Mouse (Mus musculus) hindbrain, embryonic 13.5 days (tissue): Measurements from ENCODE around the gene Tmc6. TPM values are rescaled to one million over a fixed set of nuclear protein-coding genes. Genes with fewer than 3 reads are reported as not detected.
A peak's percentile ranks its signal among the peaks of the same experiment; 100 is the strongest.

Experiments used
- ATAC-seq: fragments of 200-750 bp; cut with Nextera tagmentation; 2 replicates; pipeline ENCODE4 v1.8.0; 2017; ENCODE audit warnings: moderate TSS enrichment; ENCODE audit not compliant: low FRiP score
- H3K27ac ChIP-seq: fragments of 300-500 bp; sonication (generic); 2 replicates; pipeline ENCODE4 v1.5.1; 2015; ENCODE audit warnings: inconsistent platforms, mild to moderate bottlenecking, moderate library complexity
- H3K27me3 ChIP-seq: fragments of 300-500 bp; sonication (generic); 2 replicates; pipeline ENCODE4 v1.6.1; 2015; ENCODE audit warnings: mild to moderate bottlenecking, inconsistent platforms
- H3K36me3 ChIP-seq: fragments of 300-500 bp; sonication (generic); 2 replicates; pipeline ENCODE4 v1.6.1; 2015; ENCODE audit warnings: mild to moderate bottlenecking, inconsistent platforms
- H3K4me1 ChIP-seq: fragments of 300-500 bp; sonication (generic); replicated peaks from 2 replicates; pipeline ENCODE4 v1.6.1; 2015; ENCODE audit warnings: inconsistent platforms
- H3K4me2 ChIP-seq: fragments of 300-500 bp; sonication (generic); 2 replicates; pipeline ENCODE4 v1.6.1; 2015; ENCODE audit warnings: inconsistent platforms, mild to moderate bottlenecking, moderate library complexity
- H3K4me3 ChIP-seq: fragments of 300-500 bp; sonication (generic); 2 replicates; pipeline ENCODE4 v1.5.1; 2015; ENCODE audit warnings: mild to moderate bottlenecking, inconsistent platforms
- H3K9ac ChIP-seq: fragments of 300-500 bp; sonication (generic); 2 replicates; pipeline ENCODE4 v1.6.1; 2015; ENCODE audit warnings: mild to moderate bottlenecking, inconsistent platforms
- H3K9me3 ChIP-seq: fragments of 300-500 bp; sonication (generic); 2 replicates; pipeline ENCODE4 v1.6.1; 2016; ENCODE audit warnings: inconsistent platforms
- WGBS: fragments of 180-500 bp; shearing (Covaris S2); methylation state at CpG from one replicate; pipeline ENCODE4 v1.1.7; 2015; 5-methylcytosine and 5-hydroxymethylcytosine counted together
- polyA plus RNA-seq: library from polyadenylated mRNA; unstranded; fragments of >200 nt; fragmentation: Nextera tagmentation; extraction: Ambion mirVana; gene quantifications from 2 replicates; pipeline ENCODE4 v1.2.1, GENCODE M21; 2015

Gene Tmc6
- polyA plus RNA-seq, 1 experiment from 2014 or later = 5.3 TPM

DNA sequence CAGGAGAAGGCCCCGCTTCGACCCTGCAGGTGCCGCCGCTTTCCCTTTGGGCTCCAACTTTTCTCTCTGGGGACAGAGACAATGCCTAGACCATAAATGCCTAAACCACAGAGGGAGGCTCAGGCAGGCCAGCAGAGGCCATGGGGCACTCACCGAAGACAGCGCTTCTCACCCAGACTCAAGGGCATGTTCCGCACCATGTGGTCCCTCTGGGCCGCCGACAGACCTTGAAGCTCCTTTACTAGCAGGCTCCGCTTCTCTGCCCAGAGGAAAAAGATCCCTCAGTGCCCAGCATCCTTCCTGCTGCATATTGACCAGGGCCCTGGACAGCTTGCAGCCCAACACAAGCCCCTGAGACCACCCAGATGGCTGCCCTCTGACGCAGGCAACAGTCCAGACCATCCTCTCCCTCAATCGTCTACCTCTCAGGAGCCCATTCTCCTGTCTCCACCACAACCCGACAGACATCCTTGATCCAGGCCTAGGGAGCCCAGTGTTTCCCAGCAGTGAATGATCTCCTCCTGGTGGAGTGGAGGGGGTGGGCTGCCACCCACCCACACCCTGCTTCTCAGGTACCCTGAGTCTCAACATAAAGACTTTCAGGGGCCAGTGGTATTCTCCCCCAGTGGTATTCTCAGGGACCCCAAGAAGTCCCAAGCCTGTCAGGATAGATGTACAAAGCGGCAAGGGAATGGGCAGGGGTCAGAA, 5.8 kb downstream of the Tmc6 start:
- no peak overlapping the region for H3K4me3 ChIP-seq
- no peak overlapping the region for H3K4me2 ChIP-seq
- no peak overlapping the region for H3K9ac ChIP-seq
- peaks cover 23% of the 10 kb centered on the region for H3K27me3 ChIP-seq
- no peaks in the 10 kb centered on the region for H3K9me3 ChIP-seq
- no peak for ATAC-seq
- H3K4me1 ChIP-seq = peaks cover 35% of the 10 kb centered on the region
- no peaks in the 10 kb centered on the region for H3K36me3 ChIP-seq
- 90% methylated on average over 14 of the region's 14 CpGs for WGBS
- H3K27ac ChIP-seq = no peak overlapping the region

DNA sequence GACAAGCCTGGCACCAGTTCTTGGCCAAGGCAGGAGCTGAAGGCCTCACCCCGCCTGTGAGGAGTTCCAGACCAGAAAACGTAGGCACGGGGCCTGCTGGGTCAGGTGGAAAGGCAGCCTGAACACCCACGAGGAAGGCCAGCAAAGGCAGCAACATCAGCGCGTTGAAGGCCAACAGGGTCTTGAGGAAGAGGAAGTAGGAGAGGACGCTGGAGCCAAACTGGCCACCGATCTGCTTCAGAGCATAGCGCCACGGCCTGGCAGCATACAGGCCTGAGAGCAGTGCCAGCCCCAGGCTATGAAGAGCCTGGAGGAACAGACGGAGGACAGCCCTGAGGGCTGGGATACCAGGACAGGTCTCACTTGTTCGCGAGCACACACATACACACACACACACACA, 6.5 kb downstream of the Tmc6 start:
- H3K27me3 ChIP-seq = peaks cover 16% of the 10 kb centered on the region
- no peak overlapping the region for H3K9ac ChIP-seq
- ATAC-seq = no peak
- WGBS = 89% methylated on average over 11 of the region's 13 CpGs
- H3K4me2 ChIP-seq = no peak overlapping the region
- no peaks in the 10 kb centered on the region for H3K36me3 ChIP-seq
- H3K4me3 ChIP-seq = no peak overlapping the region
- no peaks in the 10 kb centered on the region for H3K9me3 ChIP-seq
- H3K27ac ChIP-seq = no peak overlapping the region
- peaks cover 28% of the 10 kb centered on the region for H3K4me1 ChIP-seq

DNA sequence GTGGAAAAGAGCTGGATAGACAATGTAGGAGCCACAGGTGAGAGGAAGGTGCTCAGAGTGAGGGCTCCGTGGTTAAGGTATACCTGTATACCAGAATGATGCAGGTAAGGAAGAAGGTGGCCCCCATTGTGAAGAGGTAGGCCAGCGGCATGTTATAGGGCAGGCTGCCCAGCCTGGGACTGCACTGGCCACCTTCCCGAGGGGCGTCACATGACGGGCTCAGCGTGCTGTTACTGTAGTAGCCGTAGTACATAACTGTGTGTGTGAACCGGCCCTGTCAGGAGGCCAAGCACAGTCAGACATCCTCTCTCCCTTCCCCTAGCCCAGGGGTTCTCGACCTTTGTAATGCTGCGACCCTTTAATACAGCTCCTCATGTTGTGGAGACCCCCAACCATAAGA, 7.1 kb downstream of the Tmc6 start:
- H3K4me2 ChIP-seq = no peak overlapping the region
- no peak for ATAC-seq
- H3K27me3 ChIP-seq = peaks cover 10% of the 10 kb centered on the region
- H3K27ac ChIP-seq = no peak overlapping the region
- peaks cover 28% of the 10 kb centered on the region for H3K4me1 ChIP-seq
- no peak overlapping the region for H3K4me3 ChIP-seq
- H3K9ac ChIP-seq = no peak overlapping the region
- no peaks in the 10 kb centered on the region for H3K9me3 ChIP-seq
- WGBS = 93% methylated on average over 10 of the region's 10 CpGs
- H3K36me3 ChIP-seq = no peaks in the 10 kb centered on the region

DNA sequence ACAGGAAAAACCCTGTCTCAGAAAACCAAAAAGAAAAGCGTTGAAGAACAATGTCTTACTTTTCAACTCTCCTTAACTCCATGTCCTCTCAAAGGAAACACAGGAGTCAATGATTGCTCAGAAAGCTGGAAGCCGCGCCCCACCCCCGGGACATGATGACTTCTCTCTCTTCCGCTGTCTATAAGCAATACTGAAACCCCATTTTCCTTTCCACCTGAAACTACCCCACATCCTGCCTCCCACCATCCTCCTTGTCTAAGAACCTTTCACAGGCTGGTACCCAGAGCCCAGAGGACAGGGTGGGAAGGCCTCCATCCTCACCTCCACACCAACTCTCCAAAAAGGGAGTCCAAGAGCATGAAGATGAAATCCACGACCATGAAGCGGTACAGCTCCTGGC, 9.6 kb downstream of the Tmc6 start:
- H3K27ac ChIP-seq = no peak overlapping the region
- H3K4me1 ChIP-seq = peaks cover 19% of the 10 kb centered on the region
- no peak for ATAC-seq
- H3K36me3 ChIP-seq = no peaks in the 10 kb centered on the region; the same call in 1 of the 2 replicates
- 97% methylated on average over 7 of the region's 7 CpGs for WGBS
- H3K4me3 ChIP-seq = no peak overlapping the region
- H3K4me2 ChIP-seq = no peak overlapping the region
- H3K9me3 ChIP-seq = no peaks in the 10 kb centered on the region
- H3K27me3 ChIP-seq = no peaks in the 10 kb centered on the region
- no peak overlapping the region for H3K9ac ChIP-seq

DNA sequence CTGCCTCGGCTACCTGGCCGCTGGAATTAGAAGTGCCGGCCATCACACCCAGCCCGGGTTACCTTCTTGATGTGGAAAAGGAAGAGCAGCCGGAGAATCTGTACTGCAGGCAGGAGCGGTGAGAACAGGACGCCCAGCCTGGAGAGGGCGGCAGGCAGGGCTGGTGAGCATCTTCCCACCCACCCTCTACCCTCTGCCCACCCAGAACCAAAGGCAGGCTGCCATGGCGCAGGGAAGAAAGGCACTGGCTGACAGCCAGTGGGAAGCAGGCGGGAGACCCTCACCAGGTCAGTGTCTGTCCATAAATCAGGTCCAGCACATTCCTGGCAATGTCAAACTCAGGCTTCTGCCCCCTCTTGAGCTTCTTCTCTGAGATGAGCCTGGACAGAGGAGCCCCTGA, 11.6 kb downstream of the Tmc6 start:
- no peak for ATAC-seq
- 75% methylated on average over 10 of the region's 10 CpGs for whole genome bisulfite sequencing
- Histone ChIP-seq H3K4me2 (no peak overlapping the region), H3K27ac (peak overlapping the region; percentile 64), H3K27me3 (no peaks in the 10 kb centered on the region), H3K36me3 (peaks cover 14% of the 10 kb centered on the region), H3K9me3 (no peaks in the 10 kb centered on the region), H3K4me3 (no peak overlapping the region), H3K4me1 (peaks cover 19% of the 10 kb centered on the region), H3K9ac (no peak overlapping the region)

DNA sequence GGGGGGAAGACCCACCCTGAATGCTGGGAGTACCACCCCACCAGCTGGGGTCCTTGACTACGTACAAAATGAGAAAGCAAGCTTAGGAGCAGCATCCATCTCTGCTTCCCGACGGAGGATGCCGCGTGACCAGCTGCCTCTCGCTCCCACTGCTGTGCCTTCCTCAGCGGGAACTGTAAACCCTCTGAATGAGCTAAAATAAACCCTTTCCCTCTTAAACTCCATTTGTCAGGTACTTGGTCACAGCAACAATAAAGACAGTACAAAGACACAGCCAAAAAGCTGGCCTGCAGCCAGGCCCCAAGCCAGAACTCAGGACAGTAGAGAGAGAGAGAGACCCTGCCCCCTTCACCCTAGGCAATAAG, 12.3 kb downstream of the Tmc6 start:
- Histone ChIP-seq H3K36me3 (peaks cover 22% of the 10 kb centered on the region), H3K27ac (peak overlapping the region; percentile 64), H3K9me3 (no peaks in the 10 kb centered on the region), H3K4me1 (peaks cover 19% of the 10 kb centered on the region), H3K9ac (no peak overlapping the region), H3K4me3 (no peak overlapping the region), H3K4me2 (no peak overlapping the region), H3K27me3 (no peaks in the 10 kb centered on the region)
- no peak for ATAC-seq
- WGBS = 68% methylated on average over 7 of the region's 7 CpGs

DNA sequence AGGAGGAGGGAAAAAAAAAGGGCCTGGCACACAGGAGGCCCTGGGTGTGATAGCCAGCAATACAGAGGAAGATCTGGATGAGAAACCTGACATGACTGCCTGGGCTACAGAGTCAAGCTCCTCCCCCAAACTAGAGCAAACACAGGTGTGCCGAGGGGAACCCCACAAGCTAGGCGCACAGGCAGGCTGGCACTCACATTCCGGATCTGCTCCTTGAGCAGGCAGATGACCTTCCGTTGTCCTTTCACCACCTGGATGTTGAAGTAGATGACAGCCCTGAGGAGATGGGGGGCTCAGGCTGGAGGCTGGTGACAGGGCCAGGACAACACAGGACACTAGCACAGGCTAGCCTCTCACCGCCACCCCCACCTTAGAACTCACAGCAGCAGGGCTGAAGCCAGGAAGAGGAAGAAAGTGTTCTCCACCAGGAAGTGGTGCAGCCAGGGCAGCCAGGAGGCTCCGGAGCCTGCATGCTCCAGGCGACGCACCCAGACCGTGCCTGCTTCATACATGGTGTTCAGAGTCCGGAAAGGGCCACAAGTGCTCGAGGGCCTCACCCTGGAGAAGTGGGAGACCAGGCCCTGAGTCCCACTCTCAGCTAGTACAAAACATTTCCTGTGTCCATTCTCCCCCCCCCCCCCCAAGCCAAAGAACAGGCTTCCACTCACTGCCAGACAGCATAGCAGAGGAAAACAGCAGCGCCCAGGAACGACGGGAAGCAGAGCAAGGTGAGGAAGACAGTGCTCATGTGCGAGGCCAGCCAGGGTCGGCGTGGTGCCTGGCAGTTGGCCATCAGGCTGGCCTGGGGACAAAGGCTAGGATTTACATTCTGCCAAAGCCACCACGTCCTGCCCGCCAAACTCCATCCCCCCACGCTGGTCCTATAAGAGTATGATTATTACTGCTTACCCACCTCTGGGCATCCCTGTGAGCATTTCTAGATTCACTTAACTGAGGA, 13.0 kb downstream of the Tmc6 start:
- Histone ChIP-seq H3K36me3 (peaks cover 28% of the 10 kb centered on the region), H3K4me3 (no peak overlapping the region), H3K27me3 (no peaks in the 10 kb centered on the region), H3K9me3 (no peaks in the 10 kb centered on the region), H3K9ac (no peak overlapping the region), H3K27ac (peak overlapping the region; percentile 64), H3K4me1 (peaks cover 19% of the 10 kb centered on the region), H3K4me2 (no peak overlapping the region)
- no peak for ATAC-seq
- 75% methylated on average over 20 of the region's 20 CpGs for WGBS

DNA sequence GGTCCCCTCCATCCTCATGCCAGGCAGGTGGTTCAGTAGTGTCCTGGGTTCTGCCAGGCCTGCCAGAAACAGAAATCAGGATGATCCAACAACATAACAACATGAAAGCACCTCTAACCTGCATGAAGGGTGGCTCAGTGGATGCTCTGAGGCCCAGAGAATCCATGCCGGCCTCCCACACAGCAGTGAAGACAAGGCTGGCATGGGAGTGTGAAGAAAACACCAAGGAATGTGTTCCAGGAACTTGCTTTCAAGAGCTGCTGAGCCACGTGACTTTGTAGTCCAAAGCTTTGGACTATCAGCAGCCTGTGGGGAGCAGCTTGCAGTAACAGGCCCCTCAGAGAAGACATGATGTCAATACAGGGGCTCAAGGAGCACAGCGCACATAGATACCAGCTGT, 15.7 kb downstream of the Tmc6 start:
- Histone ChIP-seq H3K4me1 (peaks cover 19% of the 10 kb centered on the region), H3K9me3 (no peaks in the 10 kb centered on the region), H3K27ac (no peak overlapping the region), H3K9ac (no peak overlapping the region), H3K36me3 (peaks cover 52% of the 10 kb centered on the region), H3K4me3 (no peak overlapping the region), H3K27me3 (no peaks in the 10 kb centered on the region), H3K4me2 (no peak overlapping the region)
- WGBS = 90% methylated on average over 3 of the region's 3 CpGs
- no peak for ATAC-seq

DNA sequence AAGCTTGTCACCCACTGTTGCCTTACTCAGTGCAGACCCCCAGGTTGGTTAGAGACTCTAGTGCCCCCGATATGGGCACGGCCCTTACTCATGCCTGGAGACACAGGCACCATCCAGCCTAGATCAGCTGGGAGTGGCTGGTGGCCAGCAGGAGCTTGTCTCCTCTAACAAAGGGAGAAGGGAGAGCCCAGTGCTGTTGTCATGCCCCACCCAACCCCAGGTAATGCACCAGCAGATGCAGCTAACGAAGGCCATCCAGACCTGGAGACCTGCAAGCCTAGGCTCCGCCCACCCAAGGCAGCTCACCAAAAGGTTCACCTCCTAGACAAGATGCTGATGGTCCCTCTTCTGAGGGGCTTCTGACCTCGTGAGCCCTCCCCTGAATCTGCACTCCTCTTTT, 16.6 kb downstream of the Tmc6 start:
- no peaks in the 10 kb centered on the region for H3K27me3 ChIP-seq
- no peak for ATAC-seq
- peaks cover 61% of the 10 kb centered on the region for H3K36me3 ChIP-seq
- H3K27ac ChIP-seq = no peak overlapping the region
- no peak overlapping the region for H3K4me3 ChIP-seq
- WGBS = 86% methylated on average over 5 of the region's 5 CpGs
- no peaks in the 10 kb centered on the region for H3K9me3 ChIP-seq
- H3K9ac ChIP-seq = no peak overlapping the region
- peaks cover 17% of the 10 kb centered on the region for H3K4me1 ChIP-seq
- no peak overlapping the region for H3K4me2 ChIP-seq

DNA sequence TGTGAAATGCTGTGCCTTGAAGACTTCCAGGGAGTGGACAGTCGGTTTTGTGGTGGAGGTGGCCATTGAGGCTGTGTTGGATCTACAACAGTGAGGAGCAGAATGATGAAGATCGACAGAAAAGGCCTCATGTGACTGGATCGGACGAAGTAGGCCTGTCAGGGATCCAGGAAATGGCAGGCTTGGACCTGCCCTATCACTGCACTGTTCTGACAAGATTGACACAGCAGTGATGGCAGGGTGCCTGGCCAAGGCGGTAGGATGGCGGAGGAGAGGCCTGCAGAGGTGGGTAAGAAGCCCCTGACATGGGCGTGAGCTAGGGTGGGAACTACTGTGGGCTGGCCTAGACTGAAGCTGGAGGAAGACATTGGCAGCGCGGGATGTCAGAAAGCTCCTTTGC, 17.7 kb downstream of the Tmc6 start:
- Histone ChIP-seq H3K27ac (no peak overlapping the region), H3K27me3 (no peaks in the 10 kb centered on the region), H3K9ac (no peak overlapping the region), H3K9me3 (no peaks in the 10 kb centered on the region), H3K36me3 (peaks cover 72% of the 10 kb centered on the region), H3K4me2 (no peak overlapping the region), H3K4me3 (no peak overlapping the region), H3K4me1 (peaks cover 7% of the 10 kb centered on the region)
- ATAC-seq = no peak
- 90% methylated on average over 9 of the region's 9 CpGs for WGBS

DNA sequence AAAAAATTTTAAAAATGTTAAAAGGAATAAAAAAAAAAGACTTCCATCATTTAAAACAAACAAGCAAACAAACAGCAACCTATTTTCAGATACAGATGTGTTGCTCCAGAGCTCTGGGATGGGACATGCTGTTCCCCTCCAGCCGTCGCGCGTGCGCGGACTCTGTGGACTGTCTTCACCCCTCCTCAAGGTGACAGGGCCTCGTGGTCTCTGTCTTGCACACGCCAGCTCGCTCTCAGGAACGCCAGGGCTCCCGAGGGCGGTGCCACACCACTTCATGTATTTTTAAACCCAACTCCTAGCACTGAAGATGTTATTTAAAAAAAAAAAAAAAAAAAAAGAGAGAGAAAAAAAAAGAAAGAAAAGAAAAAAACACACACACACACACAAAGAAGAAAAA, 19.8 kb downstream of the Tmc6 start:
- Histone ChIP-seq H3K9ac (no peak overlapping the region), H3K27me3 (no peaks in the 10 kb centered on the region), H3K9me3 (no peaks in the 10 kb centered on the region), H3K4me1 (no peaks in the 10 kb centered on the region), H3K4me2 (no peak overlapping the region), H3K4me3 (no peak overlapping the region), H3K27ac (no peak overlapping the region), H3K36me3 (peaks cover 92% of the 10 kb centered on the region)
- 91% methylated on average over 12 of the region's 12 CpGs for WGBS
- ATAC-seq = no peak

DNA sequence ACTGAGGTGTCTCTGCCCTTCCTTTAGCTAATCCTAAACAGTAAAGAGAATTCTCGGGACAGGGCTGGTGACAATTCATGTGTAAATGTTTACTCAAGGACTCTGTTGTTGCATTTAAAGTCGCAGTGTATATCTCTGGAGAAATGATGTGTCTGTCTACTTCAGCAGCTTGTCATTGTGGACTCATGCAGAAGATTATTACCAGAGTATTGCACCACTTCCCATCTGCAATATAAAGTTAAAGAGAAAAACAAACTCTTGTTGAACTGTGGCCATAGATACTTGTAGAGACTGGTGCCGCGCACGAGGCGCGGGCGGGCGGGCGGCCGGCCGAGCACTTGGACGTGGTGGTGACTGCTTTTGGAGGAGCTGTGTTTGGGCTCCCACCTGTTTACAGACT, 20.2 kb downstream of the Tmc6 start:
- no peak for ATAC-seq
- Histone ChIP-seq H3K4me3 (no peak overlapping the region), H3K9ac (no peak overlapping the region), H3K27ac (no peak overlapping the region), H3K4me2 (no peak overlapping the region), H3K9me3 (no peaks in the 10 kb centered on the region), H3K27me3 (no peaks in the 10 kb centered on the region), H3K4me1 (no peaks in the 10 kb centered on the region), H3K36me3 (peaks cover 96% of the 10 kb centered on the region)
- WGBS = 90% methylated on average over 13 of the region's 13 CpGs
